In the genomic region with DNA sequence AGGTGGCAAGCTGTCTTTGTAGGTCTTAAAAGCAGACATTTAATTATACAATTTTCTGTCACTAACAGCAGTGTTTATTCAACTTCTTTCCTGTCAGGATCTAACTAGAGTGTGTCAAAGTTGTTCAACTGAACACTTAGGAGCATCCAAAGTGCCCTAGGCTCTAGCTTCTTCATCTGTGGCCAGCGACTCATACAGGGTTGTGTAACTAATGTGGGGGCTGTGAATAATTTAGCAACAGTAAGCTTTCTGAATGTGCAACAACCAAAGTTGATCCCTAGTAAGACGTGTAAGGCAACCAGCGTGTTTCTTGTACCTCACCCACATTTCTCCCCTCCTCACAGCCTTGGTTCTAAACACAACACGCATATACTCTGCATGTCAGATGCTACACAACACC, we compare ENCODE assay signal across 24 mouse cellular contexts. TPM values are rescaled to one million over a fixed set of nuclear protein-coding genes. Genes with fewer than 3 reads are reported as not detected.
A peak's percentile ranks its signal among the peaks of the same experiment; 100 is the strongest.
DNase-seq lines count a peak whose midpoint lies in the region; TF ChIP-seq lines count a peak whose summit lies in the region.
"Had no signal": no experiment of that assay in that cellular context is flagged by ENCODE, and none has a peak within 500 bp of the region (broad histone marks: within the 10 kb centered on the region; RNA-seq: fewer than 3 reads in every experiment).

No protein-coding gene starts in this region.

- 93% methylated on average over 4 of the region's 4 CpGs for WGBS in limb, embryonic 10.5 days

- H3K4me3 ChIP-seq in C2C12 (ENCODE audit: insufficient read depth, poor library complexity, severe bottlenecking), result no peak overlapping the region
- H3K4me3 ChIP-seq in limb, embryonic 10.5 days, result no peak overlapping the region
- H3K4me3 ChIP-seq: forebrain, embryonic 10.5 days; gastrocnemius, adult 2 months; heart, embryonic 10.5 days; hindbrain, embryonic 13.5 days had no signal

- no peaks in the 10 kb centered on the region for H3K36me3 ChIP-seq in C2C12 (ENCODE audit: control insufficient read depth, insufficient read depth)
- H3K36me3 ChIP-seq in limb, embryonic 10.5 days, result no peaks in the 10 kb centered on the region
- H3K36me3 ChIP-seq: forebrain, embryonic 10.5 days; heart, embryonic 10.5 days; hindbrain, embryonic 13.5 days had no signal

- intact Hi-C loops in heart, postnatal 10 days (cut with DNase I), result no loop called here

- no peak overlapping the region for H3ac ChIP-seq in C2C12 (ENCODE audit: control insufficient read depth, insufficient read length, low read depth)

- H3K9me3 ChIP-seq in limb, embryonic 10.5 days (replicated peaks), result no peaks in the 10 kb centered on the region
- H3K9me3 ChIP-seq: forebrain, embryonic 10.5 days; heart, embryonic 10.5 days; hindbrain, embryonic 13.5 days had no signal

- no peak overlapping the region for H3K27ac ChIP-seq in limb, embryonic 10.5 days
- H3K27ac ChIP-seq: forebrain, embryonic 10.5 days; gastrocnemius, adult 2 months; heart, embryonic 10.5 days; hindbrain, embryonic 13.5 days had no signal

- H3K79me3 ChIP-seq in C2C12 (ENCODE audit: low read depth), result no peaks in the 10 kb centered on the region

- no peaks in the 10 kb centered on the region for H3K79me2 ChIP-seq in C2C12 (ENCODE audit: control insufficient read depth, insufficient read depth)

- DNase-seq in adipocyte (ENCODE audit: low spot score), result peak; percentile 54
- DNase-seq in limb, embryonic 10.5 days (ENCODE audit: low spot score), result peak; percentile 9
- DNase-seq in adrenal gland, postnatal 10 days, result no peak
- no peak for DNase-seq in left cerebral cortex, adult 18-20 months (ENCODE audit: low spot score in 2 of 2)
- no peak for DNase-seq in heart, postnatal 10 days
- DNase-seq: adrenal gland, postnatal 14 days; B cell, adult 2 months; cerebellum, adult 18-20 months; cerebellum, adult 9-11 months; cerebellum, postnatal 36 days; gastrocnemius, adult 2 months; gastrocnemius, postnatal 25 days; heart, adult 18-20 months; heart, postnatal 14 days had no signal

- H3K27me3 ChIP-seq in C2C12 (ENCODE audit: control insufficient read depth, insufficient read depth, insufficient read length), result no peaks in the 10 kb centered on the region
- no peaks in the 10 kb centered on the region for H3K27me3 ChIP-seq in limb, embryonic 10.5 days (ENCODE audit: low read depth, poor library complexity, severe bottlenecking)
- H3K27me3 ChIP-seq: hindbrain, embryonic 13.5 days had no signal

- TF ChIP-seq CTCF in C2C12 (IDR thresholded peaks at IDR 0.05; ENCODE audit: control insufficient read depth, insufficient read depth, insufficient read length), result no peak

- no peaks in the 10 kb centered on the region for H3K4me1 ChIP-seq in limb, embryonic 10.5 days
- H3K4me1 ChIP-seq: hindbrain, embryonic 13.5 days had no signal

TF ChIP-seq in C2C12, 6 proteins besides CTCF, POLR2A, EP300 and RAD21:
- TF ChIP-seq CEBPB (IDR thresholded peaks at IDR 0.05; ENCODE audit: low read depth) (peak; percentile 51), USF1 (IDR thresholded peaks at IDR 0.05; ENCODE audit: low read depth) (no peak)

RNA-seq across cellular contexts. Expression of a gene that starts 13.5 kb away (rescaled TPM):
- 8.2 TPM for polyA plus RNA-seq in C2C12 (2012; fragmentation: generic; extraction: Trizol)
- polyA plus RNA-seq in limb, embryonic 10.5 days (2016; fragmentation: Nextera tagmentation; extraction: Ambion mirVana), result 4.4 and 4.9 TPM in 2 replicates
- 10 to 100 TPM; 14.8 to 18.0 TPM for total RNA-seq in adrenal gland, postnatal 10 days (2021)
- total RNA-seq in left cerebral cortex, adult 18-20 months (2021), result 10 to 100 TPM; 32.5 to 34.8 TPM
- 10 to 100 TPM; 21.9 to 23.1 TPM for total RNA-seq in heart, postnatal 10 days (2021)

RNA-seq across cellular contexts. Expression of a gene that starts 39.4 kb away (rescaled TPM):
- not detected for polyA plus RNA-seq in C2C12 (2012; fragmentation: generic; extraction: Trizol)
- not detected in 2 replicates for polyA plus RNA-seq in limb, embryonic 10.5 days (2016; fragmentation: Nextera tagmentation; extraction: Ambion mirVana)
- total RNA-seq in adrenal gland, postnatal 10 days (2021), result not detected
- total RNA-seq in left cerebral cortex, adult 18-20 months (2021), result not detected
- total RNA-seq in heart, postnatal 10 days (2021), result not detected
- total RNA-seq: adrenal gland, postnatal 14 days; gastrocnemius, adult 2 months; gastrocnemius, postnatal 25 days; heart, adult 18-20 months; heart, postnatal 14 days; hematopoietic stem cell, adult 5-6 weeks; MEL had no signal
- polyA plus RNA-seq: embryonic facial prominence, embryonic 14.5 days; forebrain, embryonic 10.5 days; forebrain, embryonic 14.5 days; heart, embryonic 10.5 days; heart, embryonic 14.5 days; hindbrain, embryonic 13.5 days; intestine, embryonic 16.5 days had no signal

Comparison
In these comparisons a context has a peak if more than half of its experiments do, and no peak if none do; other contexts are left out.
1. DNase-seq: peak in adipocyte (single experiment) and limb, embryonic 10.5 days (single experiment); none in adrenal gland, postnatal 10 days (single experiment), left cerebral cortex, adult 18-20 months (0 of 2) and heart, postnatal 10 days (0 of 2).